Mouse (Mus musculus) small intestine, adult 2 months (tissue): ENCODE results near the gene Olfr657.

Source experiments
- CTCF ChIP-seq: fragments of 200-500 bp; IDR thresholded peaks from 2 replicates; pipeline ENCODE4 v1.5.1; 2012; ENCODE audit warnings: low read depth, mild to moderate bottlenecking, control low read depth, inconsistent platforms, low read length, moderate library complexity, mixed read lengths; ENCODE audit not compliant: insufficient replicate concordance, insufficient read length; ENCODE audit errors: extremely low read depth
- POLR2A ChIP-seq: fragments of 200-500 bp; IDR thresholded peaks from 2 replicates; pipeline ENCODE4 v1.6.1; 2012; ENCODE audit warnings: low read depth, mild to moderate bottlenecking, control low read depth, inconsistent platforms, low read length, moderate library complexity

GRCm38 (mm10) chr7:104686201-104686600, 61.6 kb downstream of the Olfr657 start, which contains the start of gene Olfr661:
- TF ChIP-seq POLR2A (no peak), CTCF (no peak)
